Mouse (Mus musculus) G1E (cell line): Measurements from ENCODE around the gene Crb3. TPM values are rescaled to one million over a fixed set of nuclear protein-coding genes. Genes with fewer than 3 reads are reported as not detected.

Source experiments
- ATAC-seq: 2 replicates; pipeline ENCODE4 v1.8.0; 2016; ENCODE audit warnings: mild to moderate bottlenecking; ENCODE audit not compliant: insufficient number of reproducible peaks, poor library complexity, low FRiP score, severe bottlenecking; ENCODE audit errors: extremely low read depth
- DNase-seq: peaks from one replicate; pipeline ENCODE4 v3.0.0; 2012; ENCODE audit warnings: low spot score
- H3K27me3 ChIP-seq: 2 replicates; pipeline ENCODE4 v1.6.1; 2012; ENCODE audit warnings: mild to moderate bottlenecking, low read length, inconsistent platforms; ENCODE audit not compliant: insufficient read depth
- H3K36me3 ChIP-seq: replicated peaks from 2 replicates; pipeline ENCODE3; 2012; ENCODE audit warnings: mild to moderate bottlenecking, inconsistent platforms
- H3K4me1 ChIP-seq: 2 replicates; pipeline ENCODE4 v1.6.1; 2012; ENCODE audit warnings: low read depth, low read length, inconsistent platforms, mixed read lengths; ENCODE audit not compliant: insufficient read depth
- H3K4me3 ChIP-seq: 2 replicates; pipeline ENCODE4 v1.5.1; 2012; ENCODE audit warnings: low read depth, mild to moderate bottlenecking, inconsistent platforms, low read length, moderate library complexity, mixed read lengths
- H3K9me3 ChIP-seq: replicated peaks from 2 replicates; pipeline ENCODE4 v1.6.1; 2012; ENCODE audit warnings: inconsistent platforms
- CTCF ChIP-seq: IDR thresholded peaks from 2 replicates; pipeline ENCODE4 v1.5.1; 2012; ENCODE audit warnings: low read depth, low read length, inconsistent platforms, mixed read lengths
- GATA1 ChIP-seq: IDR thresholded peaks from 2 replicates; pipeline ENCODE4 v1.6.1; 2012; ENCODE audit warnings: borderline replicate concordance, low read length, inconsistent platforms, mixed read lengths
- GATA2 ChIP-seq: IDR thresholded peaks from 2 replicates; pipeline ENCODE4 v1.6.1; 2012; ENCODE audit warnings: low read depth, low read length, inconsistent platforms, borderline replicate concordance
- POLR2AphosphoS5 ChIP-seq: IDR thresholded peaks from 2 replicates; pipeline ENCODE4 v1.6.1; 2012; ENCODE audit warnings: low read depth, low read length, inconsistent platforms; ENCODE audit not compliant: insufficient replicate concordance
- TAL1 ChIP-seq: conservative IDR thresholded peaks from 2 replicates; pipeline ENCODE4 v1.6.1; 2012; ENCODE audit warnings: low read depth, low read length, inconsistent platforms, mixed read lengths
- polyA plus RNA-seq: library from polyadenylated mRNA; stranded (reverse); fragments of >175 nt; gene quantifications from 2 replicates; pipeline ENCODE4 v1.2.3, GENCODE M21; 2012
- total RNA-seq, 2 experiments: library from RNA; stranded (forward) in 1 of 2; stranded (reverse) in 1 of 2; fragments of 200-1000 nt in 1 of 2; fragments of >200 nt in 1 of 2; fragmentation: Nextera tagmentation in 1 of 2; gene quantifications; 2 replicates each; pipeline ENCODE4 v1.2.3; 2014 to 2017

Gene Crb3
- total and polyA plus RNA-seq, 3 experiments, result 0.23 to 0.33 TPM; not detected in 1

DNA sequence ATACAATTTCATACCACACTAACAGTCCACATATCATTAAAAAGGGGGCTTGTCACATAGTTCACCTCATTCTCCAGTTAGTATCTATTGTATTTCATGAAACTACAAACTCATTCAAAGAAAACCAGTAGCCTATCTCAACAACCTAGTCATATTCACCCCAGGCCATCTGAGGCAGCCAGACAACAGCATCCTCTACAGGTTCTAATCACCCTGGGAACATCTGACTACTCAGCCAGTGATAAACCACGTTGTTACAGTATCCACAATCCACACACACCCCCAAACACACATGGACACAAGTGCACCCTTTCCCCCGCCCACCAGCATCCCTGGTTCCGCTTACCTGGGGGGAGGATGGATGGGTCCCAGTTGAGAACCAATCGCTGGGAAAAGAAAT lies 31.4 kb upstream of the Crb3 start:
- Histone ChIP-seq H3K36me3 (peaks cover 76% of the 10 kb centered on the region), H3K27me3 (no peaks in the 10 kb centered on the region), H3K4me3 (no peak overlapping the region; the same call in 1 of the 2 replicates), H3K9me3 (no peaks in the 10 kb centered on the region), H3K4me1 (peaks cover 78% of the 10 kb centered on the region)
- ATAC-seq (no peak), DNase-seq (no peak)
- TF ChIP-seq CTCF (no peak), TAL1 (no peak), POLR2AphosphoS5 (no peak), GATA1 (no peak), GATA2 (no peak)

DNA sequence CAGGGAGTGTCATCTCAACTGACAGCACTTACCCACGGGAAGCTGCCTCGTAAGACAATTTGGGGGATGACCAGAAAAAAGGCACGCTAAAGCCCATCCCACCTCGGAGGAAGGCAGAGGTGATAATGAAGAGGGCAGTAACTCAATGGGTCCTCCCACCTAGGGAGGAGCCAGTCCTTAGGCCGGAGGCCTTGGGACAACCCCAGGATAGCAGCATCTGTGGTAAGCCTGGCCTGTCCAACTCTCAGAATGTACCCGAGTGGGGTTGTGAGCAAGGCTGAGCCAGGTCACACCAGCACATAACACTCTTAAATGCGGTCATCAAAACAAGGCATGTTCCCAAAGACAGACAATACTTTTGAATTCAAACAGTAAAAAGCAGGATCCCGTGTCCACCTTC lies 29.2 kb upstream of the Crb3 start:
- no peak for DNase-seq
- ATAC-seq, result no peak
- Histone ChIP-seq H3K4me3 (peak overlapping the region; percentile 87), H3K9me3 (no peaks in the 10 kb centered on the region), H3K36me3 (peaks cover 54% of the 10 kb centered on the region), H3K4me1 (peaks cover 64% of the 10 kb centered on the region), H3K27me3 (peaks cover 1% of the 10 kb centered on the region; the same call in 1 of the 2 replicates)
- TF ChIP-seq POLR2AphosphoS5, result no peak
- no peak for TF ChIP-seq TAL1
- no peak for TF ChIP-seq GATA2
- no peak for TF ChIP-seq GATA1
- no peak for TF ChIP-seq CTCF

DNA sequence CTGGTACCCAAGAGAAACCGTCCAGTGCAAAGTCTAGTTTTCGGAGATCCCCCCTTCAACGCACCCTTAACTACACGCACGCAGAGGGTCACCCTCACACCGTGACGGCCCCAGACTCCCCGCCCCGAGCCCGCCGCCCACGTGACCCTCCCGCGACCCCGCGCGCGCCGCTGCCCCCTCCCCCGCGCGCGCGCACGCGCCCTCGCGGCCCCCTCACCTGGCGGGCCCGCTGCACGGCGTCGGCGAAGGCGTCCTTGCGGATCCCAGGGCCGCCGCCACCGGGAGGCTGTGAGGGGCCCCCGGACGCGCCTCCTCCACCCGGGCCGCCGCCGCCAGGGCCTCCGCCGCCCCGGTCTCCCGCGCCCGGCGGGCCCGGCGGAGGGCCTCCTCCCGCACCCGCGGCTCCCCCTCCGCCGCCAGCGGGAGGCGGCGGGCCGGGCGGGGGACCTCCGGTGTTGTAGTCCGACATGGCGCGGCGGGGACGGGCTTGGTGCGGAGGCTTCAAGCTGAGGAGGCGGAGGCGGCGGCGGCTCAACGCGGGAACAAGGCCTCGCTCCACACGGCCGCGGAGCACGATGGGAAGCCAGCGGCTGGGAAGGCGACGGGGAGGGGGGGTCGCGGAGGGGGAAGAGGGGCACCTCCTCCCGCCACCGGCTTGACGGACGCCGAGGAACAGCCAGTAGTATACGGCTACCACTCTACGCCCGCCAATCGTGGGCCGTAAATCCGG lies 27.8 kb upstream of the Crb3 start, which contains the start of gene Khsrp:
Gene Khsrp (minus strand): TSS at position 592 of the 730 bp plus-strand sequence.
- TF ChIP-seq GATA1 (no peak), GATA2 (no peak)
- H3K4me1 ChIP-seq, result peaks cover 54% of the 10 kb centered on the region
- DNase-seq (peak; percentile 60), ATAC-seq (no peak)
- peaks cover 40% of the 10 kb centered on the region for H3K36me3 ChIP-seq
- peak within 1 kb of the TSS; percentile 87 for H3K4me3 ChIP-seq
- peaks cover 3% of the 10 kb centered on the region for H3K27me3 ChIP-seq
- no peaks in the 10 kb centered on the region for H3K9me3 ChIP-seq

DNA sequence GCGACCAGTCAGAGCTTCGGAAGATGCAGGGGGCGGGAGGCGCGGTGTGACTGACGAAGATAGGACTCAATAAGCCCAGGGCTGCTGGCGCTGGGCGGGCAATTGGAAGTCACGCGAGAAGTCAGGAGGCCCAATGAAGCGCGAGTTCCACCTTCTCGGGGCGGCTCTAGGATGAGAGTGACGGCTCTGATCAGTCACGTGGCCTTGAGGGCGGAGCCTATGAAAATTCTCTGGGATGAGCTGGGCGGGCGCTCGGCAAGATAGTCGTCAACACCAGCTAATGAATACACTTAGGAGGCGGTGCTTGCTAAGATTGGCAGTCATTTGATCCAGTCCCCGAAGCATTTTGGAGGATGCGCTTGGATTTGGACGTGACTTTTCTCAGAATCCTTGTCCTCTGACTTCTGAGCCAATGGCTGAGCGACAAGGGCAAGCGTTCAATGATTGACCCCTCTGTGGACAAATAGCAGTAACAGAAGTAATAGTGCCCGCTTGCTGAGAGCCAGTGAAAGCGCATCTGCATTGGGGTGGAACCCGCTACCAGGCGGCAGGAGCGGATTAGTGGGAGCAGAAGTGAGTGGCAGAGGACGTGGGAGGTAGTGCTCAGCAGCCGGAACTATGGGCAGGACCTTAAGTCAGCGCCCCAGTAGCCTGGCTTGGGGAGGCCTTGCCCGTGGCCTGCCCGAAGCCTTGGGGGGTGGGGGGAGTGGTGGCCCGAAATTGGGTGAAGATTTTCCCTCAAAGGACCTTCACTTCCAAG lies 27.1 kb upstream of the Crb3 start:
- peaks cover 6% of the 10 kb centered on the region for H3K27me3 ChIP-seq
- no peaks in the 10 kb centered on the region for H3K9me3 ChIP-seq
- peaks cover 33% of the 10 kb centered on the region for H3K36me3 ChIP-seq
- TF ChIP-seq GATA2 (no peak), GATA1 (no peak), CTCF (no peak), TAL1 (no peak), POLR2AphosphoS5 (no peak)
- H3K4me1 ChIP-seq, result peaks cover 46% of the 10 kb centered on the region
- DNase-seq (peak; percentile 97), ATAC-seq (peak; percentile 82)
- peak overlapping the region; percentile 87 for H3K4me3 ChIP-seq

DNA sequence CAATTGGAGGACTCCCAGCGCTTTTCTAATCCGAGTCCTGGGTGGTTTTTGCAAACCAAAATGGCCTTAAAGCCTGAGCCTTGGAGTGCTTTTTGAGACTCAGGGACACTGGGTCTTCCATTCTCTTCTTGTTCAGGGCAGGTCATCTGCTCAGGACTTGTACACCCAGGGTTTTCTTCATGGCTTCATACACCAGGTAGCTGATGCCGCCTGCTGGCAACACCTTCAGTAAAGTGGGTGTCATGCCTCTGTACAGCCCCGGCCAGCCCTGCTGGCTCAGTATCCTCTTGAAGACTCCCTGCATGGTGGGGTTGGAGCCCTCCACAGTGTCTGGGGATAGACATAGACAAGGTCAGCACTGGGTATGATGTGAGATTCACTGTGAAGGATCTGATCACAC lies 26.1 kb upstream of the Crb3 start:
- H3K4me1 ChIP-seq, result peaks cover 37% of the 10 kb centered on the region
- TF ChIP-seq POLR2AphosphoS5 (no peak), TAL1 (no peak), GATA2 (no peak), CTCF (no peak), GATA1 (no peak)
- peak overlapping the region; percentile 5; the same call in 1 of the 2 replicates for H3K4me3 ChIP-seq
- no peaks in the 10 kb centered on the region for H3K9me3 ChIP-seq
- ATAC-seq, result no peak
- peaks cover 8% of the 10 kb centered on the region for H3K27me3 ChIP-seq
- DNase-seq, result no peak
- peaks cover 22% of the 10 kb centered on the region for H3K36me3 ChIP-seq

DNA sequence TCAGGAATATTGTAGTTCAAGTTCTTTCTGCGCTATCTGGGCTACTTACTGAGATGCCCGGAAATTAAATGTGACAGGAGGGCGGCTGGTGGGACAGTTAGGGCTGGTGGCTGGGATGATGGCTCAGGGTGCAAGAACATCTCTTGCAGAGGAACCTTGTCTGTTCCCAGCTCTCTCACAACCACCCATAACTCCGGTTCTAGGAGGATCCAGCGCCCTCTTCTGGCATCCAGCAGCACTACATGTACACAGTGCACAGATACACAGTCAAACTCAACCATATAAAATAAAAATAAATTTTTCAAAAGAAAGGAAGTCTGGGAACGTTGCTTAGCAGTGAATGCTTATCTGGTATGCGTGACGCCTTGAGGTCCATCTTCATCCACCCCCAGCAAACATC lies 19.9 kb upstream of the Crb3 start:
- no peak for TF ChIP-seq CTCF
- no peak for TF ChIP-seq GATA1
- TF ChIP-seq TAL1, result no peak
- no peak for TF ChIP-seq GATA2
- TF ChIP-seq POLR2AphosphoS5, result no peak
- H3K27me3 ChIP-seq, result peaks cover 54% of the 10 kb centered on the region
- H3K9me3 ChIP-seq, result 0 out of 2 replicates have a peak, but pooled peaks cover 2% of the 10 kb centered on the region
- H3K4me1 ChIP-seq, result peaks cover 12% of the 10 kb centered on the region
- ATAC-seq (no peak), DNase-seq (no peak)
- H3K4me3 ChIP-seq, result no peak overlapping the region
- H3K36me3 ChIP-seq, result no peaks in the 10 kb centered on the region
